Mouse (Mus musculus) gastrocnemius, postnatal 4 days (tissue): Measurements from ENCODE around the gene Six3. TPM values are rescaled to one million over a fixed set of nuclear protein-coding genes. Genes with fewer than 3 reads are reported as not detected.
A peak's percentile ranks its signal among the peaks of the same experiment; 100 is the strongest.

ENCODE experiments used
- DNase-seq, 2 experiments: peaks; one replicate each; pipeline ENCODE4 v3.0.0; 2021 to 2022; ENCODE audit warnings: low spot score in 2 of 2, mixed read lengths in 2 of 2
- total RNA-seq, 2 experiments: library from RNA; stranded (reverse); gene quantifications; 2 replicates each; pipeline ENCODE4 v1.2.3; 2021

Gene Six3
- total RNA-seq, 2 experiments from 2014 or later: not detected

DNA sequence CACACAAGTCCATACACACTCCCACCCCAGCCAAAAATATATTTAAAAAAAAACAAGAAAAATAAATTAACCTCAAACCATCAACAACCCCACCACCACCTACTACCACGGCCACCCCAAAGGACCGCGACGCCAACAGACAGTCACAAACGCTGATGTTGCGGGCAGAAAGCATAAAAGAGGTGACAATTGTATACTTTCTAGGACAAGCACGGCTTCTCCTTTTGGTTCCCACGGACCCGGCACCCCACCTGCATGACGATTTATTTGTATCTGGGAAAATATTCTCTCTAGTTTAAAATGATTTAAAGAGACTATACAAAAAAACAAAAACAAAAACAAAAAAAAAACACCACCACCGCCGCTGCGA lies 10.6 kb downstream of the Six3 start:
- no peak for DNase-seq

DNA sequence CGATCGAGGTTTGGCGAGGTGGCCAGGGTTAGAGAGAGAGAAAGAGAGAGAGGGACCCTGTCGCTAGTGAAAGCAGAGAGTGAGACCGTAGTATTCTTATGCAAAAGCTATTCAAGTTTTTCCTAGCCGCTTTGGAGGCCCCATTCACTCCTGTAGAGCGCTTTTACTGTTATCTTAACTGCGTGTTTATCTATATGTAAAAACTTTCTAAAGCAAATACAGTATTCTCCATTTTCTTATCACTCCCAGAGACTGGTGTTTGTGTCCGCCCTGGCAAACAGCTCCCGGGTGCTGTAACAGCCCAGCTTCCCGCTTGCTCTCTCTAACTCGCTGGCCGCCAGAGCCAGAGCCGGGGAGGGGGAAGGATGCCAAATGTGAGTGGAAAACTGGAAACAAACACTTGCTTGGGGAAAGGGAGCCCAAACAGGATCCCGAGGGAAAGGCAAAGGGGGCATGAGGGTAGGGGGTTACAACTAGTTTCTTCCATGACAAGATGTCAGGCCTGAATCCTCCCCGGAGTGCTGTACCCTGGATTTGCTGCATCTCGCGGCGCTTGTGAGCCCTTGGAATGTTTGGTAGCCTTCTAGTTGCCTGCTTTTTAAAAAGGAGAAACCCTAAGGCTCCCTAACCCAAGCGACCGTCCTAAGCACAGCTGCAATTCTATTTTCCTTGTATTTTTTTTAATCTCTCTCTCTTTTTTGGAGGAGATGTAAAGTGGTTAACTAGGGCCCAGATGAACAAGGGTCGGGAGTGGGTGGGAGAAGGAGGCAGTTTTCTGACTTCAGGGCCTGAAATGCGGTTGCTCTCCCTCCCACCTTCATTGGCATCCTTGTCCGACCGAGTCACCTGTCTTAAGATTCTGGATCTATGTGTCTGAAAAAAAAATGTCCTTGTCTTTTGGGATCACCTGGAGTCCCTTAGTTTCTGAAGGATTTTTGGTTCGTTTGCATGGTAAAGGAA lies 11.9 kb downstream of the Six3 start:
- peak in 1 of 2 experiments; percentile 17 for DNase-seq

DNA sequence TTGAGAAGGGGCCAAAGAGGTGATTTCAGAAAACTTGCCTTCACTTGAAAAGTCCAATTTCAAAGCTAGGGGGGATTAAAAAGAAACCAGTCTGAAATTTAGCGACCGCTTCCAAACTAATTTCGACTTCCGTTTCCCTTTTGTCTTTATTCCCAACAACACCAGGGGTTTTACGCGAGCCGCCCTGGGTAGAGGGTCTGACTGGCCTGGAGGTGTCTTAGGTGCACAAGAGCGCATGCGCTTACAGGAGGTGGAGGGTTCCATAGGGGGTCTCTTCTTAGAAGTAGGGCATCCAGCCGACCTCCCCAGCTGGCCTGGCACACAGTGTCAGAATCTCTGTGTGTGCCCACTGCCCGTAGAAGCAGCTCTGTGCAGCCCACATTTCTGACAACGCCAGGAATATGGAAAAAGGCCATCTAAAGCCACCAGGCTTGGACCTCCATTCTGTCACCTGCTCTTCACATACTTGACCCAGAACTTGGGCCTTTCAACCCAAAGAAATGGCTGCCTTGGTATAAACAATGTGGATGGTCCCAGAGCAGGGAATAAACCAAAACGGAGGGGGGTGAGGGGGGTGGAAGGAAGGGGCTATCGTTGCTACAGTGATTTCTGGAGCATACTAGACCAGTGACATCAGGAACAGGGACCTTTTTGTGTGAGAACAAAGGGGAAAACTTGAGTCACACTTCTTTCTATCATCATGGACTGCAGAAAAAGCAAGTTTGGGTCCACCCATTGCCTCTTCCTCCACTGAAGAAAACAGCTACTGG lies 12.9 kb downstream of the Six3 start:
- DNase-seq: no peak

DNA sequence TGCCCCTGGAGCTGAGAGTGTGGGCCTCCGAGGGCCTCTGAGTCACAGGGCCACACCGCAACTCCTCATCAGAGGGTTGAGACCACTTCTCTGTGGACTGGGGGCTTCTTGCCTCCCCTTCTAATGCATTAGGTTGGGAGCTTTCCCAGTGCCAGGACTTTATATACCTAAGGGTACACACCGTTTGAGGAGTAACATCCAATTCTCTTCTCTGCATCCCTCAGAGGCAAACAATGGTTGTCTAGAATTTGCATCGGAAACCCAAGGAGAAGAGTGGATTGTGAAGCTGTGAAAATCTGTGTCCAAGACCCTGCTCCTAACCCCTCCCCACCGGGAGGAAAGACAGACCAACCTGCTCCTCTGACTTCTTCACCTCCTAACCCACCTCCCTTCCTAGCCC lies 14.3 kb downstream of the Six3 start:
- DNase-seq: no peak

DNA sequence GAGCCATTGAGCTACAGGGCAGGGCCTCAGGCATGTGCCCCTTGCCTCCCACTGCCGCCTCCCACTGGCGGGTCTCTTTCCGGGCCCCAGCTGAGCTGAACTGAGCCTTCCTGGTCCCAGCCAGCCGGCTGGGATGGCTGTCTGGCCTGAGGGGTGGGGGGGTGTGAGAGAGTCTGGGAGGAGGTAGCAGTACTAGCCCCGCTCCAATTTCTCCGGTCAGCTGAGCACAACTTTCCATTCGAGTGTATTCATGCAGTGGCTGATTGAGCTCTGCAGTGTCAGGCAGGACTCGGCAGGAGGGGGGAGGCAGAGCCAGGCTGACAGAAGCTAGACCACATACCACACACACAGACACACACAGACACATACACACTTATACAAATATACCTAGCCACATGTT lies 15.4 kb downstream of the Six3 start:
- no peak for DNase-seq

DNA sequence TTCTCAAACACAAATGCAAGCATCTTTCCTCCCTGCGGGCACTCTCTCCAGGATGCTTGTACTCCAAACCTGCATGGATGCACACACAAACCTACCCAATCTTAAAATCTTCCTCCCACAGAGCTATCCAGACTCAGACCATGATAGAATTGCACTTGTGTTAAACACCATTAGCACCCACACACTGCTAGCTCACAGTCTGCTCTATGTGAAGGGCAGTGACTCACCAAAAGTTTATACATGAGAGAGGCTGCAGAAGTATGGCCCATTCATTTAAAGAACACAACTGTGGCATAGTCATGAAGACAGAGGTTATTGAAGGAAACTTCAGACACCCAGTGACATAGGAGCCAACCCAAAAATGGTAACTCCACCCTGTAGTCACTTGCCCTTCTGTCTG lies 16.0 kb downstream of the Six3 start:
- DNase-seq: no peak

DNA sequence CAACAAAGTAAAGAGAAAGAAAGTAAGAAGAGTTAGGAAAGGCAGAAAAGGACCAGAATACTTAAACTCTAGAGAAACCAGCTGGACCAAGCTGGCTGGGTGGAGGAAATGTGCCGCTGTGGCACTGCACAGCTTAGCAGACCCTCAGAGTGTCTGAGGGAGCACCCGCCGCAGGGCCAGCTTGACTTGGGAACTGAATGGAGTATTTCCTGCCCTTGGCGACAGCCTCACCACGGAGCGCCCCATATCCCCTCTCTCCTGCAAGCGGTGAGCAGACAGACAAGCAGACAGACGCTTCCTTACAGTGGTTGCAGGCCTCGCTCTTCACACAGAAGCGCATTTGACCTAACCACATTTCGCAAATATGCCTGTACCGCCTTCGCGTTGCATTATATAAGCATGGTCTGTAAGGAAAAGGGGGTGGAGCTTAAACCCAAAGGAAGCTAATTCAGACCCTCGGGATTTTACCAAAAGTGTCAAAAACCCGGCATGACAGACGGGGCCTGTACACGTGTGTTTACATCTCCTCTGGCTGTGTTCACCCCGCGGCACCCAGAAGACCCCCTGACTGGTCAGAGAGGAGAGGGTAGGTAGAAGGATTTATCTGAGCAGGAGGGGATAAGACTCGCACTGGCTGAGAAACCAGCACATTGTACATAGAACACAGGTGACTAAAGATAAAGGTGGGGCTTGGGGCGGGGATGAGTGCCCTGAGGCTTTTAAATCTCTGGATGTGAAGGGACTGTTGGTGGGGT lies 17.1 kb downstream of the Six3 start:
- DNase-seq: no peak

DNA sequence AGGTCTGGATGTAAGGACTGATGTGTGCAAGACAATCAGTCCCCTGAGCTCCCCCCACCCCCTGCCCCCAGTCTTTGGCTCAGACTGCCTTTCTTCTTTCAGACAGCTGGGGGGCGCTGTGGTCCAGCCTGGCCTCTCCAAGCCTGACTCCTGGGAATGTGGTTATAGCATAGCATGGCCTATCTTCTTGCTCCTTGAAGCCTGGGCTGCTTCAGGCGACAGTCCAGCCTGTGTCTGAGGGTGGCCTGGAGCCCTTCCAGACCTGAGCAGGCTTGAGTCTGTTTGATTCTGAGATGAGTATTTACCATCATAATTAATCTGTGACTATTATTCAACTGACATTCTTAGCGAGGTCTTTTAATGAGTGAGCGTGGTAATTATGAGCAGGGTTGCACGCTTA lies 17.7 kb downstream of the Six3 start:
- no peak for DNase-seq

DNA sequence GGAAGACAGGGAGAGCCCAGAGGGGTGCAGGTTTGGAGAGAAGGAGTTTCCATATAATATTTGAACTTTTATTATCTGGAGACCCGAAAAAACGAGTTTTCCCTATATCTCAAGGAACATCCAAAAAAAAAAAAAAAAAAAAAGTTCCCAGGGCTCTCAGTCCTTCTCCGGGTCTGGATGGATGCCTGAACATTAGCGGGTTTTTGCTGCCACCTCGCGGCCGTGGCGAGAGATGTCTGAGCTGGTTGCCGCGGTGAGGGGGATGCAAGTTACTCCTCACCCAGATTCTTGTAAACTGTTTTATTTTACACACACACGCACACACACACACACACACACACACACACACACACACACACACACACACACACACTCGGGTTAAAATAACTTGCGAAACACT lies 20.2 kb downstream of the Six3 start:
- DNase-seq: peak; percentile 58 to 77

DNA sequence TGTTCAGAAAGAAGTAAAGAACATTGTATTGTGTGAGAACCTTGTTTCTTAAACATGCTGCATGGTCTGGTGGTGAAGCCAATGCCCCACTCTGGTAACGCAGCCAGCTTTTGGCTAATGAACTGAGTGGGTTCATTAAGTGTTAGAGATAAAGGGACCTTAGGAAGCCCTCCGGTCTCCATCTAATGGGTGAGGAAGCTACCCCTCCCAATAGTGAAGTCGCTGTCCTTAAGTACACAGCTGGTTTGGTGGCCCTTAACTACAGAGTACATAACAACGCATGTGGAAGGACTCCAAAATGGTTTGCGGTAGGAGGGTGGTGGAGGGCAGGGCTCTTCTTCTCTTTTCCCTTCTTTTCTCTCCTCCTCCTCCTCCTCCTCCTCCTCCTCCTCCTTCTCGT lies 24.5 kb downstream of the Six3 start:
- DNase-seq: no peak

DNA sequence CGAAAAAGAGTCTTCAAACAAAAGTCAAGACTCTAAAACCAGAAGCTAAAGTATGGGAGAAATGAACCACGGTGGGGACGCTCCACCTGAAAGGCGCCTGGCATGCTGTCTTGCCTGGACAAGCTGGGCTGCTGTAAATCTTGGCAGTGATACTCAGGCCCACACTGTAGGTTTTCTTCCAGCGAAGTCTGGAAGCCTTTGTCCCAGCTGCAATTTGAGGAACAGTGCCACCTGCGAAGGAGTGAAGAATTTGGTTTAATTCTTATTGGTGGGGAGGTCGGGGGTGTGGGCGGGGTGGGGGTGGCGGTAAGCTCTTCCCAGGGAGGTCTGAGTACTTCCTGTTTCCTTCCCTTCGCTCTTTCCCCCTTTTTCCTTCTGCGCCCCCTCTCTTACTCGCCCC lies 31.9 kb downstream of the Six3 start:
- no peak for DNase-seq

DNA sequence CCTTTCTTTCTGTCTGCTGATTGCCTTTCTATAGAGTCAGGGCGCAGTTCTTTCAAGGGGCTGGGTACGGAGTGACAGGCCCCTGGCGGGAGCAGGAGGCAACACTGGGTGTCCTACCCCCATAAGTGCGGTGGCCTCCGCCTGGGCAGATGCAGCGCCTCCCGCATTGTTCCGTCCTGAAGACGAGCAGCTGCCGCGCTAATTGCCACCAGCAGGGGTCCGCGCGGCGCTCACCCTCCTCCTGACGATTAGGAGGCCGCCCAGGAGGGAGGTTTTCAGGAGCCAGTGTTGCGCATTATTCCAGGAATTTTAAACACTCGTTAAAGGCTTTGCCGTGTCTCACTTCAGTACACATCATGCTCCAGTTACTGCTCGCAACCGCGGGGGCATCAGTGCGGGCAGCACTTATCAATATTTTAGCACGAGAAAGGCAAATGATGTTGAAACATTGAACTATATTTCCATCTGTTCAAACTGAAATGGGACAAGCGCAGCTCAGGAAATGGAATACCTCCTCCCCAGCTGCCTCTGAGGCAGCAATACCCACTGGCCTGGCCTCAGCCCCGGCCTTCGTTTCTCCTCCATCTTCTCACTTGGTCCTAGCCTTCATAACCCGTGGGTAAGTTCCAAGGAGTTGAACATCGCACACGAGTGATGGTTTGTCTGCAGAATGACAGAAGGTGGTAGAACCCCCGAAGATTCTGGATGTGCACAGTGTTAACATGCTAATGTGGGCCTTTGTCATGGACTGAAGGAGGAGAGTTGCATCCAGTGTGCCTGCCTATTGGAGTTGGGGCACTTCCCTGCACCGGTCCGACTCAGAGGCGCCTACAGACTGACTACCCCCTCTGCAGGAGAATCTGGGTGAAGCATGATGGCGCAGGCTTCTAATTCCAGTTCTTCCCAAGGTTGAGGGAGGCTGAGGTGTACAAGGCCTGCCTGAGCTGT lies 32.6 kb downstream of the Six3 start:
- DNase-seq: peak; percentile 43 to 69

DNA sequence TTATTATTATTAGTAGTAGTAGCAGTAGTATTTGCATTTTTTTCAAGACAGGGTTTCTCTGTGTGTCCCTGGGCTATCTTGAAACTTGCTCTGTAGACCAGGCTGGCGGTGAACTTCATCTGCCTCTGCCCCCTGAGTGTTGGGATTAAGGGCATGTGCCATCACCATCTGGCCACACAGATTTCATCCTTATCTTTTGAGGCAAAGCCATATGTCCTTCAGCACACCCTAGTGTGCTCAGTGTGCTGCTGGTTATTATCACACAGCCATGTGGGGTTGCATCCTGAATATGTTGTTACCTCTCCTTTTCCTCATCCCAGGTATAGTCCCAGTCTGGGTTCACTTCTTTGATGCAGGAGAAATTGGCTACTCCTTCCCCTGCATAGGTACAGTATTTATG lies 46.6 kb downstream of the Six3 start:
- DNase-seq: no peak

DNA sequence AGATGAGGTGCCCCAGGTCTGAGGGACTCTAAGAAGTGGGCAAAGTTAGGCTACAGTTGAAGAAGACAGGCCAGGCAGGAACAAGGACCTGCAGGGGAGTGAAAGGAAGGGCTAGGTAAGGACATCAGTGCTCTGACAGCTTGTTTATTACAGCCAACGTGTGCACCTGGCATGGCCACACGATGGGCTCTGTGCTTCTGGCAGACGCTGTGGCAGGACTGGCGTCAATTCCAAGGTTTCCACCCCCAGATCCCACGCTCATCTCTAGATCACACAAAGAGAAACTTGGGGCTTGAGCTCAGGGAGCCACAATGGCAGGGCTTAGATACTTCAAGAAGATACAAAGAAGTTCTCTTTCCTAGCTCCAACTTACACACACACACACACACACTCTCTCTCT lies 48.1 kb downstream of the Six3 start:
- DNase-seq: no peak

DNA sequence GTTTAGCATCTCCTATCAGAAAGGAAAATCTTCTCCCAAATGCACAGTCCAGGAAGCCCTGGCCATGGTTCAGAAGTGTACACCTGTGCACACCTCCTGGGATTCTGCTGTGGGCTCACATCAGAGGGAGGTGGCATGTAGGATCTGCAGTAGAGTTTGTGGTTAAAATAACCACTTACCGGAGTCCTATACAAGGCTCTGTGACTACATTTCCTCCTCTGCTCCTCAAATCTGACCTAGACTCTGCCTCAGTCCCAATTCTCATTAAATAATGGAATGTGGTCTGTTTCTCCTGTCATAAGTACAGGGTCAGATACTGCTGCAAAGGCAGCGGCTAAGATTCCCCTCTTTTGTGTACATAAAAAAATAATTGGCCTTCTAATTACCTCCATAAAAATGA lies 50.8 kb downstream of the Six3 start:
- no peak for DNase-seq

DNA sequence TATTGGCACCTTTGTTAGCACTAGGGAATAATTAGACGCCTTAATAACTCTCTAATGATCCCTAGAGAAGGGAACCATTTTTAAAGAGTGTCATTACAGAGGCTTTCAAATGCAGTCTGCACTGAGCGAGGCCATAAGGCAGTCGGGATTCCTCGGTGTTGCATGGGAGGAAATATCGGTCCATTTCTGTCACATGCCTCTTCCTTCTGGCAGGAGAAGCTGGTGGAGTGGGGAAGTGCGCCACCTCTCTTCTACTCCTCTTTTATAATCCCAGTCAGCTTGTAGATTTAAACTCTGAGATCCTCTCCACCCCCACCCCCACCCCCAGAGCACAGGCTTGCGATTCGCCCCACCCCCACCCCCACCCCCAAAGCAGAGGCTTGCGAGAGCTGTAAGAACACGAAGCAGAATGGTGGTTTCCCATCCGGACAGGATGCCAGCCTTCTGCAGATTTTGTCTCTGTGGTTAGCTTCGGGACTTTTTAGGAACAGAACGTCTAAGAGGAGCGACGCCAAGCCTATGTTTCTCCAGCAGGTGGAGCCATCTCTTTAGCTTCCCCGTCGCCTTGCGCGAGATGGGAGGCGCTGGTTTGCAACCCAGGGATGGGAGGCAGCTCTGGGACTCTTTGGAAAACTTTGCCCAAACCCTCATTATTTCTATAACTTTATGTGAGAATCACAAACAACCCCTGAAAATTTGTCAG lies 51.4 kb downstream of the Six3 start:
- DNase-seq: peak; percentile 62 to 71
